Mouse (Mus musculus): ENCODE results near the gene Pck1. TPM values are rescaled to one million over a fixed set of nuclear protein-coding genes. Genes with fewer than 3 reads are reported as not detected.

The Pck1 gene
- polyA plus RNA-seq, 1 experiment: 0.04 TPM

- Histone ChIP-seq H3K4me1 (ENCODE audit: control insufficient read depth, insufficient read depth, low read length) (no peaks in the 10 kb centered on the region), H3K4me3 (ENCODE audit: insufficient read depth, low read length) (no peak overlapping the region), H3K27ac (ENCODE audit: insufficient read depth, low read length) (no peak overlapping the region)
- TF ChIP-seq CTCF (IDR thresholded peaks at IDR 0.05; ENCODE audit: extremely low read depth, insufficient read depth, low read length) (no peak), POLR2A (IDR thresholded peaks at IDR 0.05; ENCODE audit: extremely low read depth, insufficient read depth, low read length) (no peak)
Observed at GRCm38 (mm10) chr2:173124022-173124735, 28.7 kb upstream of the Pck1 start.

- TF ChIP-seq CTCF (IDR thresholded peaks at IDR 0.05; ENCODE audit: extremely low read depth, insufficient read depth, low read length) (no peak), POLR2A (IDR thresholded peaks at IDR 0.05; ENCODE audit: extremely low read depth, insufficient read depth, low read length) (no peak)
- H3K4me1 ChIP-seq (ENCODE audit: control insufficient read depth, insufficient read depth, low read length): no peaks in the 10 kb centered on the region
- H3K27ac ChIP-seq (ENCODE audit: insufficient read depth, low read length): no peak overlapping the region
- H3K4me3 ChIP-seq (ENCODE audit: insufficient read depth, low read length): no peak overlapping the region
Observed at GRCm38 (mm10) chr2:173126386-173126785, 26.5 kb upstream of the Pck1 start.

- no peak for TF ChIP-seq POLR2A (IDR thresholded peaks at IDR 0.05; ENCODE audit: extremely low read depth, insufficient read depth, low read length)
- TF ChIP-seq CTCF (IDR thresholded peaks at IDR 0.05; ENCODE audit: extremely low read depth, insufficient read depth, low read length): no peak
- no peak overlapping the region for H3K4me3 ChIP-seq (ENCODE audit: insufficient read depth, low read length)
Observed at GRCm38 (mm10) chr2:173129111-173129510, 23.7 kb upstream of the Pck1 start.

GRCm38 (mm10) chr2:173132262-173132661, 20.6 kb upstream of the Pck1 start:
- Histone ChIP-seq H3K27ac (ENCODE audit: insufficient read depth, low read length) (no peak overlapping the region), H3K4me1 (ENCODE audit: control insufficient read depth, insufficient read depth, low read length) (no peaks in the 10 kb centered on the region), H3K4me3 (ENCODE audit: insufficient read depth, low read length) (no peak overlapping the region)
- TF ChIP-seq CTCF (IDR thresholded peaks at IDR 0.05; ENCODE audit: extremely low read depth, insufficient read depth, low read length) (no peak), POLR2A (IDR thresholded peaks at IDR 0.05; ENCODE audit: extremely low read depth, insufficient read depth, low read length) (no peak)

More at GRCm38 (mm10) chr2:173129111-173129510, 23.7 kb upstream of the Pck1 start:
- Histone ChIP-seq H3K4me1 (ENCODE audit: control insufficient read depth, insufficient read depth, low read length) (no peaks in the 10 kb centered on the region), H3K27ac (ENCODE audit: insufficient read depth, low read length) (no peak overlapping the region)

GRCm38 (mm10) chr2:173132794-173133300, 20.0 kb upstream of the Pck1 start:
- H3K27ac ChIP-seq (ENCODE audit: insufficient read depth, low read length): no peak overlapping the region
- no peaks in the 10 kb centered on the region for H3K4me1 ChIP-seq (ENCODE audit: control insufficient read depth, insufficient read depth, low read length)
- no peak overlapping the region for H3K4me3 ChIP-seq (ENCODE audit: insufficient read depth, low read length)
- TF ChIP-seq POLR2A (IDR thresholded peaks at IDR 0.05; ENCODE audit: extremely low read depth, insufficient read depth, low read length) (no peak), CTCF (IDR thresholded peaks at IDR 0.05; ENCODE audit: extremely low read depth, insufficient read depth, low read length) (no peak)

- H3K4me1 ChIP-seq (ENCODE audit: control insufficient read depth, insufficient read depth, low read length): no peaks in the 10 kb centered on the region; the same call in 1 of the 2 replicates
- TF ChIP-seq POLR2A (IDR thresholded peaks at IDR 0.05; ENCODE audit: extremely low read depth, insufficient read depth, low read length) (no peak), CTCF (IDR thresholded peaks at IDR 0.05; ENCODE audit: extremely low read depth, insufficient read depth, low read length) (no peak)
- H3K27ac ChIP-seq (ENCODE audit: insufficient read depth, low read length): no peak overlapping the region
- H3K4me3 ChIP-seq (ENCODE audit: insufficient read depth, low read length): no peak overlapping the region
Observed at GRCm38 (mm10) chr2:173134695-173135094, 18.2 kb upstream of the Pck1 start.

- Histone ChIP-seq H3K27ac (ENCODE audit: insufficient read depth, low read length) (no peak overlapping the region), H3K4me1 (ENCODE audit: control insufficient read depth, insufficient read depth, low read length) (no peaks in the 10 kb centered on the region; the same call in 1 of the 2 replicates), H3K4me3 (ENCODE audit: insufficient read depth, low read length) (no peak overlapping the region)
- TF ChIP-seq CTCF (IDR thresholded peaks at IDR 0.05; ENCODE audit: extremely low read depth, insufficient read depth, low read length) (no peak), POLR2A (IDR thresholded peaks at IDR 0.05; ENCODE audit: extremely low read depth, insufficient read depth, low read length) (no peak)
Observed at GRCm38 (mm10) chr2:173138323-173139239, 14.3 kb upstream of the Pck1 start.

GRCm38 (mm10) chr2:173143611-173144010, 9.2 kb upstream of the Pck1 start:
- Histone ChIP-seq H3K4me1 (ENCODE audit: control insufficient read depth, insufficient read depth, low read length) (no peaks in the 10 kb centered on the region; the same call in 1 of the 2 replicates), H3K27ac (ENCODE audit: insufficient read depth, low read length) (no peak overlapping the region), H3K4me3 (ENCODE audit: insufficient read depth, low read length) (no peak overlapping the region)
- TF ChIP-seq POLR2A (IDR thresholded peaks at IDR 0.05; ENCODE audit: extremely low read depth, insufficient read depth, low read length) (no peak), CTCF (IDR thresholded peaks at IDR 0.05; ENCODE audit: extremely low read depth, insufficient read depth, low read length) (no peak)

- H3K27ac ChIP-seq (ENCODE audit: insufficient read depth, low read length): no peak overlapping the region
- H3K4me3 ChIP-seq (ENCODE audit: insufficient read depth, low read length): no peak overlapping the region
- no peak for TF ChIP-seq CTCF (IDR thresholded peaks at IDR 0.05; ENCODE audit: extremely low read depth, insufficient read depth, low read length)
- TF ChIP-seq POLR2A (IDR thresholded peaks at IDR 0.05; ENCODE audit: extremely low read depth, insufficient read depth, low read length): no peak
- H3K4me1 ChIP-seq (ENCODE audit: control insufficient read depth, insufficient read depth, low read length): no peaks in the 10 kb centered on the region
Observed at GRCm38 (mm10) chr2:173145808-173146207, 7.0 kb upstream of the Pck1 start.

Measured in cortical plate, adult 2 months (tissue).